Mouse (Mus musculus) thymus, postnatal 36 days (tissue): ENCODE data around the gene Elf2.
"Not testable (repeated sequence)": the region's sequence is repeated elsewhere in the genome, so short reads cannot be mapped to it uniquely, and the experiment has no call there.

Source experiments
- DNase-seq, 2 experiments: peaks; one replicate each; pipeline ENCODE4 v3.0.0; 2022; ENCODE audit warnings: mixed read lengths in 2 of 2

The Elf2 gene

GRCm38 (mm10) chr3:51358660-51359557 is 18.4 kb upstream of the Elf2 start:
- peak; percentile 82 for DNase-seq

- peak; percentile 75 to 82 for DNase-seq
Observed at GRCm38 (mm10) chr3:51358181-51358580, 17.7 kb upstream of the Elf2 start.

DNA sequence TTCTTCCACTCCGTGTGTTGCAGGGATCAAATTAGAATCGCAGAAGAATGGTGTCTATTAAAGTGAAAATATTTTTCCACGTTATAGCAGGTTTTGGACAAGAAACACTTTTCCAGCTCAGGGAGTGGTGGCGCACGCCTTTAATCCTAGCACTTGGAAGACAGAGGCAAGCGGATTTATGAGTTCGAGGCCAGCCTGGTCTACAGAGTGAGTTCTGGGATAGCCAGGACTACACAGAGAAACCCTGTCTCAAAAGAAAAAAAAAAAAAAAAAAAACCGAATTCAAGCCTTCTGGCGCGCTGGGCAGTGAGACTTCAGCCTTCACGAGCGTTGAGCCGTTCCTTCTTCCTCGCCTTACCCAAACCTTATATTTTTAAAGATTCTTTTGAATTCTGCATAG is 17.2 kb upstream of the Elf2 start:
- no peak for DNase-seq

DNA sequence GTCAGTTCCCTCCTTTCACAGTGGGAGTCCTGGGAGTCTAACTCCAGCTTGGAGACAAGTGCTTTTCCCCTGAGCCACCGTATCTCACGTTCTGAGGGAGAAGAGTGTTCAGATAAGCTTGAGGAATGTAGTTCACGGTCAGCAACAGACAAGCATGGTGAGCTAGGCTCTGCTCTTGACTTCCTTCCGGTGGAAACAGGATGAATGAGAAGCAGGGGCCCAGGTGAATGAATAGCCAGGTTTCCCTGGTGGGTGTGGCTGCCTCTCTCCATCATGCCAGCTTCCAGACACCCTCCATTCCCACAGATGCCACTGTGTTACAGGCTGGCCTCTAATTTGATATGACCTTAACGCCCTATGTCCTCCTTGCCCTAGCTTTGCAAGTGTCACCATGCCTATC is 16.6 kb upstream of the Elf2 start:
- DNase-seq = no peak

- DNase-seq = not testable (repeated sequence)
Observed at GRCm38 (mm10) chr3:51354956-51355355, 14.5 kb upstream of the Elf2 start.

DNA sequence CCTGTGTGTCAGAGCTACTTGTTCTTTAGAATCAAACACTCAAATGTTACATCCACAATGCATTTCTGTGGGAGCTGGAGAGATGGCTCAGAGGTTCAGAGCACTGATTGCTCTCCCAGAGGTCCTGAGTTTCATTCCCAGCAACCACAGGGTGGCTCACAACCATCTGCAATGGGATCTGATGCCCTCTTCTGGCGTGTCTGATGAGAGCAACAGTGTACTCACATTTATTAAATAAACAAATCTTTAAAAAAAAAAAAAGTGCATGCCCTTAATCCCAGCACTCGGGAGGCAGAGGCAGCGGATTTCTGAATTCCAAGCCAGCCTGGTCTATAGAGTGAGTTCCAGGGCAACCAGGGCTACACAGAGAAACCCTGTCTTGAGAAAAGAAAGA is 13.6 kb upstream of the Elf2 start:
- DNase-seq = no peak

- DNase-seq = peak; percentile 49 to 58
Observed at GRCm38 (mm10) chr3:51353325-51354033, 13.0 kb upstream of the Elf2 start.

DNA sequence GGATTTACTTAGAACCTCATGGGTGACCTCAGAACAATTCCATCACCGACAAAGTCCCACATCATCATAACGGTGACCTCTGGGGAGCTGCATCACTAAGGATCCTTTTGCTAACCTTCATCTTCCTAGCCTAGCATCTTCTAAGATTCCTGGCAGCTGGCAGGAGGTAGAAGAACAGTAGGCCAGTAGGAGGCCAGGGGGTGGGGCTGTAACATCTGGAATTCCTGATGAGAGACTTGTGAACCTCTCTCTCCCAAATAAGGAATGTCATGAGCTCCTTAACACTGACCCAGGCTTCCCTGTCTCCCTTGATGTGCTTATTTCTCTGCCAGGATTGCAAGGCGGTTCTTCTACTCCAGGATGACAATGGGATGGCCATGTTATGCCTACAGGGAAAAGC is 10.3 kb upstream of the Elf2 start:
- no peak for DNase-seq

GRCm38 (mm10) chr3:51348646-51349238 is 8.3 kb upstream of the Elf2 start:
- no peak for DNase-seq

- not testable (repeated sequence) for DNase-seq
Observed at GRCm38 (mm10) chr3:51345017-51345416, 4.6 kb upstream of the Elf2 start.

GRCm38 (mm10) chr3:51344182-51344581 is 3.7 kb upstream of the Elf2 start:
- DNase-seq = not testable (repeated sequence)

- no peak for DNase-seq
Observed at GRCm38 (mm10) chr3:51343260-51343659, 2.8 kb upstream of the Elf2 start.

GRCm38 (mm10) chr3:51342152-51342551 is 1.7 kb upstream of the Elf2 start:
- DNase-seq = no peak

GRCm38 (mm10) chr3:51341268-51342081 is 1.0 kb upstream of the Elf2 start:
- peak; percentile 77 to 82 for DNase-seq

GRCm38 (mm10) chr3:51339734-51340551 is 520 bp downstream of the Elf2 start:
- DNase-seq = peak; percentile 67 to 74

- no peak for DNase-seq
Observed at GRCm38 (mm10) chr3:51339378-51339733, 1.1 kb downstream of the Elf2 start.

GRCm38 (mm10) chr3:51335378-51335777 is 5.1 kb downstream of the Elf2 start:
- no peak for DNase-seq

GRCm38 (mm10) chr3:51333950-51334349 is 6.5 kb downstream of the Elf2 start:
- no peak for DNase-seq

GRCm38 (mm10) chr3:51333234-51333889 is 7.1 kb downstream of the Elf2 start:
- peak; percentile 49 to 56 for DNase-seq

DNA sequence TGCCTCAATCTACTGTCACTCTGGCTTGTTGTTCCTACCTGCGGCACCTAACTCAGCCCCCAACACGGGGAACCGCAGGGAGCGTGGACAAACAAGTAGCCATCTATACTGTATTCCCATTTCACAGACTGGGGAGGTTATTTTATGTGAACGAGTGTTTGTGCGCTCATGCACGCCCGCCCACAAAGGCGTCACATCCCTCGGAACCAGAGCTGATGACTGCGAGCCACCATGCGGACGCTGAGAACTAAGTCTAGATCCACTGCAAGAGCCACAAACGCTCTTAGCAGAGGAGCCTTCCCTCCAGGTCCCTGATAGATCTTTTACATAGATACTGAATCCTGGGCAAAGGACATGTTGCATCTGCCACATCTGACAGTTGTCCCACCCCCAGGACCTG is 10.4 kb downstream of the Elf2 start:
- no peak for DNase-seq

DNA sequence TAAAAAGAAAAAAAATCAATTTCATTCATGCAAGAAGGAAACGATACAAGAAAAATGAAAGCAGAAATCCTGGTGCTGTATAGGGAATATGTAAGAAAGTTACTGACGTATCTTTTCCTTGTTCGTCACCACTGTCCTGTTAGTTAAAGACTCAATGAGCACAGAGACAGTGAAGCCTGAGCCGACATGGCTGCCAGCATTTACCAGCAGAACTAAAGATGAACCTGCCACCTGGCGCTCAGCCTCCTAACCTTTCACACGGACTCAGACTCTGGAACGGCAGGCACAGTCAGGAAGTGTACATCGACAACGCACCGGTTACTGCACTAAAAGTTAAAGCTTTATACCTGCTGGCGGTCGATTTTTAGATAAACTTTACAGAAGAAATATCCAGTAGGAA is 11.9 kb downstream of the Elf2 start:
- DNase-seq = no peak
